Mouse (Mus musculus): ENCODE measurements around the gene Gm49387.

DNA sequence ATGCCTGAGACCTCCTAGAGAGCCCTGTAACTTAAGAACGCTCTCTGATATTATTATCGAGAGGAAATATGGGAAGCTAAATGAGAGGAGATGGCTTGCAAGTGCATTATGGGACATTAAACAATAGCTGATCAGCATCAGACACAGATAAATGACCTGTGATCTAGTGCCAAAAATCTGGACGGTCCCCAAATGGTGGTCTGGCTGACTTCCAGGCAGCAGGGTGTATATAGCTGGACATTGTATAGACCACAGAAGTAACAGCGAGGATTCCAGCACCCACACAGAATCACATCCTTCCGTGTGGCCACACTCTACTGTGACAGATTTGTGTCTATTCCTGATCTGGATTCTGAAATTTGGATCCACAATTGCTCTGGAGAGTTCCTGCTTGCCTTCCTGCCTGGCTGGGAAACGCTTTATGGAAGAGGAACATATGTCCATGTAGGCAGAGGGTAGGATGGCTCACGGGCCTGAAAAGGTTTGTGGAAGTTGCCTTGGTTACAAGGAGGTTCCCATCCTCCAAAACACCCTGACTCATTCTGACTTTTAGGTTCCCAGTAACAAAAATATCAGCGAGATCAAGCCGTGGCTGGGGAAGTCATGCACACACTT lies 68.0 kb downstream of the Gm49387 start:
- no peak for TF ChIP-seq CTCF (IDR thresholded peaks at IDR 0.05; ENCODE audit: low read depth)
- TF ChIP-seq EP300 (optimal IDR thresholded peaks at IDR 0.05) = no peak

All from stomach, postnatal 0 days (tissue).